Mouse (Mus musculus) hindbrain, embryonic 14.5 days (tissue): ENCODE results near the gene Fbxo46. TPM values are rescaled to one million over a fixed set of nuclear protein-coding genes. Genes with fewer than 3 reads are reported as not detected.

Experiments used
- ATAC-seq: fragments of 200-750 bp; cut with Nextera tagmentation; 2 replicates; pipeline ENCODE4 v1.8.0; 2017; ENCODE audit warnings: moderate number of reproducible peaks, mild to moderate bottlenecking, moderate TSS enrichment, moderate library complexity; ENCODE audit not compliant: low FRiP score
- DNase-seq: peaks from one replicate; pipeline ENCODE4 v3.0.0-alpha.2; 2015; ENCODE audit warnings: low spot score
- H3K27ac ChIP-seq: fragments of 300-500 bp; sonication (generic); 2 replicates; pipeline ENCODE4 v1.5.1; 2014; ENCODE audit warnings: mild to moderate bottlenecking, moderate library complexity
- H3K27me3 ChIP-seq: fragments of 300-500 bp; sonication (generic); 2 replicates; pipeline ENCODE4 v1.6.1; 2014; ENCODE audit warnings: mild to moderate bottlenecking, low read length, mixed read lengths; ENCODE audit not compliant: control insufficient read depth, insufficient read depth
- H3K36me3 ChIP-seq: fragments of 300-500 bp; sonication (generic); replicated peaks from 2 replicates; pipeline ENCODE4 v1.6.1; 2014; ENCODE audit not compliant: control insufficient read depth, insufficient read depth
- H3K4me1 ChIP-seq: fragments of 300-500 bp; sonication (generic); replicated peaks from 2 replicates; pipeline ENCODE4 v1.6.1; 2014; ENCODE audit warnings: antibody characterized with exemption, low read length, mixed read lengths; ENCODE audit not compliant: control insufficient read depth, insufficient read depth
- H3K4me2 ChIP-seq: fragments of 300-500 bp; sonication (generic); replicated peaks from 2 replicates; pipeline ENCODE4 v1.6.1; 2014; ENCODE audit warnings: mild to moderate bottlenecking, moderate library complexity
- H3K4me3 ChIP-seq: fragments of 300-500 bp; sonication (generic); replicated peaks from 2 replicates; pipeline ENCODE4 v1.5.1; 2014; ENCODE audit warnings: mild to moderate bottlenecking, low read length
- H3K9ac ChIP-seq: fragments of 300-500 bp; sonication (generic); 2 replicates; pipeline ENCODE4 v1.6.1; 2014
- H3K9me3 ChIP-seq: fragments of 300-500 bp; sonication (generic); 2 replicates; pipeline ENCODE4 v1.6.1; 2016; ENCODE audit warnings: low read length; ENCODE audit not compliant: control insufficient read depth
- WGBS: fragments of 180-500 bp; shearing (Covaris S2); extraction: QIAGEN DNeasy Blood & Tissue Kit; methylation state at CpG from one replicate; pipeline ENCODE4 v1.1.7; 2014; 5-methylcytosine and 5-hydroxymethylcytosine counted together
- polyA plus RNA-seq: library from polyadenylated mRNA; unstranded; fragments of >200 nt; fragmentation: Nextera tagmentation; extraction: Ambion mirVana; gene quantifications from 2 replicates; pipeline ENCODE4 v1.2.1, GENCODE M21; 2014

The Fbxo46 gene
- polyA plus RNA-seq, 1 experiment from 2014 or later, result 11.9 TPM

- Histone ChIP-seq H3K36me3 (no peaks in the 10 kb centered on the region), H3K4me1 (peaks cover 15% of the 10 kb centered on the region; the same call in 1 of the 2 replicates), H3K27ac (no peak within 1 kb of the TSS), H3K9ac (0 out of 2 replicates have a peak within 1 kb of the TSS, but pooled peaks have one; percentile 22), H3K4me3 (no peak within 1 kb of the TSS), H3K9me3 (no peaks in the 10 kb centered on the region), H3K27me3 (peaks cover 30% of the 10 kb centered on the region), H3K4me2 (peak within 1 kb of the TSS; percentile 36)
- ATAC-seq, result peak; percentile 29; the same call in 1 of the 2 replicates
- peak; percentile 23 for DNase-seq
- 14% methylated on average over 14 of the region's 14 CpGs for whole genome bisulfite sequencing
Measured at GRCm38 (mm10) chr7:19165656-19166423, 46.2 kb downstream of the Fbxo46 start, which contains the start of gene Gipr. Gene Gipr (minus strand): TSS chr7:19166127.

GRCm38 (mm10) chr7:19166990-19167389 lies 47.3 kb downstream of the Fbxo46 start:
- WGBS, result 94% methylated on average over 3 of the region's 3 CpGs
- Histone ChIP-seq H3K9ac (no peak overlapping the region), H3K4me3 (no peak overlapping the region), H3K4me2 (no peak overlapping the region), H3K27me3 (peaks cover 29% of the 10 kb centered on the region), H3K4me1 (peaks cover 20% of the 10 kb centered on the region), H3K36me3 (no peaks in the 10 kb centered on the region), H3K27ac (no peak overlapping the region), H3K9me3 (no peaks in the 10 kb centered on the region)
- no peak for ATAC-seq
- DNase-seq, result peak; percentile 20

GRCm38 (mm10) chr7:19169506-19169905 lies 49.8 kb downstream of the Fbxo46 start:
- WGBS, result 56% methylated on average over 10 of the region's 10 CpGs
- Histone ChIP-seq H3K4me1 (peaks cover 27% of the 10 kb centered on the region), H3K9ac (no peak overlapping the region), H3K4me3 (no peak overlapping the region), H3K9me3 (no peaks in the 10 kb centered on the region), H3K27me3 (peaks cover 13% of the 10 kb centered on the region), H3K36me3 (no peaks in the 10 kb centered on the region), H3K4me2 (no peak overlapping the region), H3K27ac (no peak overlapping the region)
- no peak for DNase-seq
- no peak for ATAC-seq

- Histone ChIP-seq H3K4me2 (no peak overlapping the region), H3K4me1 (peaks cover 22% of the 10 kb centered on the region), H3K4me3 (no peak overlapping the region), H3K27ac (0 out of 2 replicates have a peak overlapping the region, but pooled peaks have one; percentile 26), H3K9ac (no peak overlapping the region), H3K27me3 (peaks cover 7% of the 10 kb centered on the region; the same call in 1 of the 2 replicates), H3K36me3 (no peaks in the 10 kb centered on the region), H3K9me3 (no peaks in the 10 kb centered on the region)
- DNase-seq, result no peak
- WGBS, result 57% methylated on average over 8 of the region's 8 CpGs
- ATAC-seq, result 0 out of 2 replicates have a peak, but pooled peaks have one; percentile 7
Measured at GRCm38 (mm10) chr7:19170142-19170541, 50.5 kb downstream of the Fbxo46 start.

- Histone ChIP-seq H3K9ac (no peak overlapping the region), H3K4me1 (peaks cover 23% of the 10 kb centered on the region), H3K27ac (peak overlapping the region; percentile 69), H3K9me3 (no peaks in the 10 kb centered on the region), H3K4me2 (no peak overlapping the region), H3K27me3 (no peaks in the 10 kb centered on the region), H3K36me3 (no peaks in the 10 kb centered on the region), H3K4me3 (no peak overlapping the region)
- 36% methylated on average over 8 of the region's 8 CpGs for WGBS
- no peak for DNase-seq
- ATAC-seq, result no peak
Measured at GRCm38 (mm10) chr7:19171831-19172230, 52.2 kb downstream of the Fbxo46 start.

- H3K36me3 ChIP-seq, result no peaks in the 10 kb centered on the region
- peak; percentile 83 for DNase-seq
- H3K27ac ChIP-seq, result no peak overlapping the region; the same call in 1 of the 2 replicates
- 0 out of 2 replicates have a peak, but pooled peaks have one; percentile 5 for ATAC-seq
- 5% methylated on average over 17 of the region's 17 CpGs for WGBS
- peaks cover 10% of the 10 kb centered on the region for H3K27me3 ChIP-seq
- H3K4me3 ChIP-seq, result peak overlapping the region; percentile 22; the same call in 1 of the 2 replicates
- no peaks in the 10 kb centered on the region for H3K9me3 ChIP-seq
- no peak overlapping the region for H3K9ac ChIP-seq
- peaks cover 33% of the 10 kb centered on the region for H3K4me1 ChIP-seq
- peak overlapping the region; percentile 50 for H3K4me2 ChIP-seq
Measured at GRCm38 (mm10) chr7:19172874-19173273, 53.2 kb downstream of the Fbxo46 start.

- Histone ChIP-seq H3K4me2 (peak within 1 kb of the TSS; percentile 84), H3K4me3 (peak within 1 kb of the TSS; percentile 61), H3K4me1 (peaks cover 45% of the 10 kb centered on the region), H3K27me3 (peaks cover 29% of the 10 kb centered on the region), H3K9ac (peak within 1 kb of the TSS; percentile 76), H3K9me3 (0 out of 2 replicates have a peak, but pooled peaks cover 4% of the 10 kb centered on the region), H3K36me3 (0 out of 2 replicates have a peak, but pooled peaks cover 4% of the 10 kb centered on the region), H3K27ac (peak within 1 kb of the TSS; percentile 74)
- 2% methylated on average over 30 of the region's 30 CpGs for WGBS
- peak; percentile 95 for ATAC-seq
- DNase-seq, result peak; percentile 86
Measured at GRCm38 (mm10) chr7:19175708-19176515, 56.3 kb downstream of the Fbxo46 start, which contains the start of gene Eml2. Gene Eml2 (plus strand): TSS chr7:19176421.

GRCm38 (mm10) chr7:19176516-19176947 lies 56.9 kb downstream of the Fbxo46 start:
- 1% methylated on average over 21 of the region's 21 CpGs for WGBS
- peaks cover 6% of the 10 kb centered on the region; the same call in 1 of the 2 replicates for H3K36me3 ChIP-seq

More at GRCm38 (mm10) chr7:19176516-19176947, 56.9 kb downstream of the Fbxo46 start:
- peaks cover 29% of the 10 kb centered on the region for H3K27me3 ChIP-seq
- H3K4me2 ChIP-seq, result peak overlapping the region; percentile 84
- H3K4me3 ChIP-seq, result peak overlapping the region; percentile 61
- ATAC-seq (peak; percentile 52), DNase-seq (no peak)
- H3K9ac ChIP-seq, result peak overlapping the region; percentile 76
- H3K4me1 ChIP-seq, result peaks cover 44% of the 10 kb centered on the region
- peak overlapping the region; percentile 74 for H3K27ac ChIP-seq
- 0 out of 2 replicates have a peak, but pooled peaks cover 4% of the 10 kb centered on the region for H3K9me3 ChIP-seq
